Mouse (Mus musculus) spleen, adult 2 months (tissue): ENCODE results near the gene Galns.

ENCODE experiments used
- CTCF ChIP-seq: fragments of 200-500 bp; IDR thresholded peaks from 2 replicates; pipeline ENCODE4 v1.5.1; 2011; ENCODE audit warnings: mild to moderate bottlenecking, inconsistent platforms; ENCODE audit not compliant: insufficient read depth, insufficient read length, insufficient replicate concordance; ENCODE audit errors: extremely low read depth
- POLR2A ChIP-seq: fragments of 200-500 bp; IDR thresholded peaks from 2 replicates; pipeline ENCODE4 v1.6.1; 2011; ENCODE audit warnings: low read depth, low read length, inconsistent platforms

DNA sequence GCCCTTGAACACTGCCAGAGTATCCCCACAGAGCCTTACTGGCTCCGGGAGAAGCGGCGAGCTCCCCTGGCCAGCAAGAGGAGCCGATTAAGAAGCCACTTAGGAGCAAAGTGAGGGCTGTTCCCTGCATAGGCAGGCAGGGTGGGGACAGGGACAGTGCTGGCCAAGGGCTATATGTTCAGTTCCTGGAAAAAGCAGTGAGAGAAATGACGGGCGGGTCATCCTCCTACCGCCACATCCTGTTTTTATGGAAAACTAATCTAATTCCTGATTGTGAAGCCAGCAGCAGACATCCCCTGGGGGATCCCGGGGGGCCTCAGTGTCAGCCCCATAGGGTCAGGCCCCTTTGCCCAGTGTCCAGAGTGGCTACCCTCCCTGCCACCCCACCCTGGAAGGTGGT, 80.0 kb downstream of the Galns start:
- TF ChIP-seq CTCF (no peak), POLR2A (no peak)
